Mouse (Mus musculus) forebrain, embryonic 14.5 days (tissue): ENCODE measurements at regions not wholly inside any gene's neighbourhood (a gene's known extent, or its start where the extent isn't known, plus 50 kb on each side); places are given as distances from the start of the nearest gene placed in this dataset. TPM values are rescaled to one million over a fixed set of nuclear protein-coding genes. Genes with fewer than 3 reads are reported as not detected.

Source experiments
- ATAC-seq: fragments of 200-750 bp; cut with Nextera tagmentation; 2 replicates; pipeline ENCODE4 v1.8.0; 2017; ENCODE audit warnings: mild to moderate bottlenecking, moderate library complexity
- DNase-seq: peaks from one replicate; pipeline ENCODE4 v3.0.0-alpha.2; 2015; ENCODE audit warnings: low spot score
- H3K27ac ChIP-seq: fragments of 300-500 bp; sonication (generic); 2 replicates; pipeline ENCODE4 v1.5.1; 2014; ENCODE audit warnings: low read depth, mild to moderate bottlenecking, control low read depth, low read length, moderate library complexity
- H3K27me3 ChIP-seq: fragments of 300-500 bp; sonication (generic); replicated peaks from 2 replicates; pipeline ENCODE4 v1.6.1; 2014; ENCODE audit warnings: low read length, control low read depth, mixed read lengths; ENCODE audit not compliant: control insufficient read depth, insufficient read depth
- H3K36me3 ChIP-seq: fragments of 300-500 bp; sonication (generic); 2 replicates; pipeline ENCODE4 v1.6.1; 2014; ENCODE audit warnings: low read length, control low read depth; ENCODE audit not compliant: control insufficient read depth, insufficient read depth
- H3K4me1 ChIP-seq: fragments of 300-500 bp; sonication (generic); 2 replicates; pipeline ENCODE4 v1.6.1; 2014; ENCODE audit warnings: antibody characterized with exemption, low read length, control low read depth; ENCODE audit not compliant: control insufficient read depth, insufficient read depth
- H3K4me2 ChIP-seq: fragments of 300-500 bp; sonication (generic); 2 replicates; pipeline ENCODE4 v1.6.1; 2014; ENCODE audit warnings: mild to moderate bottlenecking, control low read depth, low read length
- H3K4me3 ChIP-seq: fragments of 300-500 bp; sonication (generic); 2 replicates; pipeline ENCODE4 v1.5.1; 2014; ENCODE audit warnings: low read depth, low read length, control low read depth
- H3K9ac ChIP-seq: fragments of 300-500 bp; sonication (generic); 2 replicates; pipeline ENCODE4 v1.6.1; 2014; ENCODE audit warnings: mild to moderate bottlenecking, low read length, control low read depth, moderate library complexity
- H3K9me3 ChIP-seq: fragments of 300-500 bp; sonication (generic); replicated peaks from 2 replicates; pipeline ENCODE4 v1.6.1; 2016; ENCODE audit warnings: low read length, control low read depth, mixed read lengths; ENCODE audit not compliant: control insufficient read depth
- WGBS: fragments of 180-500 bp; shearing (Covaris S2); extraction: QIAGEN DNeasy Blood & Tissue Kit; methylation state at CpG from one replicate; pipeline ENCODE4 v1.1.7; 2014; 5-methylcytosine and 5-hydroxymethylcytosine counted together
- microRNA-seq: library from miRNA; unstranded; fragments of <30 nt; microRNA quantifications from one replicate; pipeline ENCODE4, GENCODE M21; 2016

- Histone ChIP-seq H3K27ac (no peak overlapping the region), H3K36me3 (no peaks in the 10 kb centered on the region), H3K27me3 (no peaks in the 10 kb centered on the region), H3K4me3 (no peak overlapping the region), H3K9me3 (no peaks in the 10 kb centered on the region), H3K9ac (no peak overlapping the region), H3K4me1 (no peaks in the 10 kb centered on the region), H3K4me2 (no peak overlapping the region)
- ATAC-seq (no peak), DNase-seq (no peak)
- WGBS, result 89% methylated on average over 6 of the region's 6 CpGs
Observed at GRCm38 (mm10) chr10:37190092-37190491, 51.4 kb upstream of the Marcks start.

Small RNA genes in the stretch of these regions (microRNA-seq; reads per million reads assigned to microRNA genes)
- not detected for gene Gm24710
